ENCODE assay signal across 8 mouse cellular contexts in the genomic region with DNA sequence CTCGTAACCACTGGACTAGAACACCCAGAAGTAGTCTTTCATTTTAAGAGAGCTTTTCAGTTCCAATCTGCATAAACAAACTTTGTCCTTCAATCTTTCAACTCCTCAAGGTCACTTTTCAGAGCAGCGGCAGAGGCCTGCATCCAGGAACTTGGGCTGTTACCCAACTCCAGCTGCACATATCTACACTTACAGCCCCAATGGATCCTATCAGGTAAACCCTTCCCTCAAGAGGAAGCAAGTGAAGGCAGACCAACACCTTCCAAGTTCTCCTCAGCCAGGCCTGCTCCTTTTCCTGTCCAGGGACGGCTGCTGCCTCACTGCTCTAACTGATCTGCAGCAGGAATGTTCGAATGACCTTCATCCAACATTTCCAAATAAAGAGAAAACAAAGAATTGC. TPM values are rescaled to one million over a fixed set of nuclear protein-coding genes. Genes with fewer than 3 reads are reported as not detected.
A peak's percentile ranks its signal among the peaks of the same experiment; 100 is the strongest.
DNase-seq lines count a peak whose midpoint lies in the region; ATAC-seq and TF ChIP-seq lines count a peak whose summit lies in the region.

No protein-coding gene starts in this region.

- no peaks in the 10 kb centered on the region for H3K9me3 ChIP-seq in heart, embryonic 13.5 days
- no peaks in the 10 kb centered on the region for H3K9me3 ChIP-seq in midbrain, embryonic 10.5 days (replicated peaks)

- no peaks in the 10 kb centered on the region for H3K27me3 ChIP-seq in cerebellum, adult 2 months (ENCODE audit: control insufficient read depth, insufficient read depth, low read length)
- H3K27me3 ChIP-seq in heart, embryonic 13.5 days (replicated peaks) = no peaks in the 10 kb centered on the region
- H3K27me3 ChIP-seq in midbrain, embryonic 10.5 days (ENCODE audit: low read depth, poor library complexity, severe bottlenecking) = no peaks in the 10 kb centered on the region

- H3K27ac ChIP-seq in cerebellum, adult 2 months (ENCODE audit: insufficient read depth, low read length) = peak overlapping the region; percentile 42; the same call in 1 of the 2 replicates
- peak overlapping the region; percentile 95 for H3K27ac ChIP-seq in heart, embryonic 13.5 days (replicated peaks)
- peak overlapping the region; percentile 87 for H3K27ac ChIP-seq in midbrain, embryonic 10.5 days (replicated peaks)

- peaks cover 4% of the 10 kb centered on the region; the same call in 1 of the 2 replicates for H3K4me1 ChIP-seq in cerebellum, adult 2 months (ENCODE audit: control insufficient read depth, insufficient read depth, low read length)
- peaks cover 82% of the 10 kb centered on the region for H3K4me1 ChIP-seq in heart, embryonic 13.5 days
- H3K4me1 ChIP-seq in midbrain, embryonic 10.5 days = peaks cover 46% of the 10 kb centered on the region

- WGBS in cerebellum, adult 2 months = 15% methylated on average over 4 of the region's 4 CpGs
- 10% methylated on average over 4 of the region's 4 CpGs for WGBS in heart, embryonic 13.5 days
- 60% methylated on average over 4 of the region's 4 CpGs for WGBS in midbrain, embryonic 10.5 days

- peak overlapping the region; percentile 72 for H3K4me2 ChIP-seq in heart, embryonic 13.5 days

- no peak for TF ChIP-seq POLR2A in cerebellum, adult 2 months (IDR thresholded peaks at IDR 0.05; ENCODE audit: borderline replicate concordance, insufficient read depth, low read length)

- ATAC-seq in heart, embryonic 13.5 days (ENCODE audit: extremely low read depth, insufficient number of reproducible peaks, low FRiP score, low TSS enrichment) = no peak

- no peaks in the 10 kb centered on the region for H3K36me3 ChIP-seq in heart, embryonic 13.5 days
- H3K36me3 ChIP-seq in midbrain, embryonic 10.5 days = 0 out of 2 replicates have a peak, but pooled peaks cover under 1% of the 10 kb centered on the region

- H3K4me3 ChIP-seq in cerebellum, adult 2 months (replicated peaks; ENCODE audit: insufficient read depth, low read depth, low read length) = peak overlapping the region; percentile 72
- H3K4me3 ChIP-seq in heart, embryonic 13.5 days = peak overlapping the region; percentile 67
- H3K4me3 ChIP-seq in midbrain, embryonic 10.5 days = peak overlapping the region; percentile 61

- no peak for TF ChIP-seq CTCF in cerebellum, adult 2 months (IDR thresholded peaks at IDR 0.05; ENCODE audit: borderline replicate concordance, insufficient read depth, low read depth, low read length)

- peak overlapping the region; percentile 86 for H3K9ac ChIP-seq in heart, embryonic 13.5 days

- DNase-seq in cerebellum, adult 2 months = peak in 1 of 2 experiments; percentile 36
- no peak for DNase-seq in cerebellum, adult 9-11 months
- DNase-seq in adrenal gland, postnatal 10 days = peak; percentile 65
- peak; percentile 56 for DNase-seq in kidney, postnatal 10 days
- DNase-seq in midbrain, embryonic 10.5 days (ENCODE audit: low spot score) = no peak
- DNase-seq in MN1 (ENCODE audit: low spot score) = no peak
- no peak for DNase-seq in T-cell, adult 2 months (ENCODE audit: low spot score)

RNA-seq across cellular contexts. Expression of gene Nfyc, which starts 17.2 kb away (rescaled TPM):
- polyA plus RNA-seq in cerebellum, adult 2 months (2012; rRNA removed) = 150 and 172 TPM in 2 replicates
- total RNA-seq in adrenal gland, postnatal 10 days (2021) = 10 to 100 TPM; 44.4 to 70.7 TPM
- 95.8 and 97.4 TPM in 2 replicates for polyA plus RNA-seq in heart, embryonic 13.5 days (2015; fragmentation: Nextera tagmentation; extraction: Ambion mirVana)
- polyA plus RNA-seq in midbrain, embryonic 10.5 days (2016; fragmentation: Nextera tagmentation; extraction: Ambion mirVana) = 123 and 127 TPM in 2 replicates

RNA-seq across cellular contexts. Expression of gene Rims3, which starts 40.4 kb away (rescaled TPM):
- polyA plus RNA-seq in cerebellum, adult 2 months (2012; rRNA removed) = 104 and 118 TPM in 2 replicates
- 1 to 10 TPM; 6.2 to 6.5 TPM for total RNA-seq in adrenal gland, postnatal 10 days (2021)
- 0.51 and 0.60 TPM in 2 replicates for polyA plus RNA-seq in heart, embryonic 13.5 days (2015; fragmentation: Nextera tagmentation; extraction: Ambion mirVana)
- 3.8 and 5.4 TPM in 2 replicates for polyA plus RNA-seq in midbrain, embryonic 10.5 days (2016; fragmentation: Nextera tagmentation; extraction: Ambion mirVana)

Comparison
In these comparisons a context has a peak if more than half of its experiments do, and no peak if none do; other contexts are left out.
1. DNase-seq: peak in adrenal gland, postnatal 10 days (single experiment) and kidney, postnatal 10 days (single experiment); none in cerebellum, adult 9-11 months (single experiment), midbrain, embryonic 10.5 days (single experiment), MN1 (single experiment) and T-cell, adult 2 months (single experiment).
2. H3K27ac ChIP-seq: peak in every context shown above with its lines; median percentile 95 in heart, embryonic 13.5 days; 87 in midbrain, embryonic 10.5 days; 42 in cerebellum, adult 2 months.
3. RNA of gene Rims3, which starts 40.4 kb away (polyA plus RNA-seq): 104 to 118 TPM in cerebellum, adult 2 months; 3.8 to 5.4 TPM in midbrain, embryonic 10.5 days and 0.51 to 0.60 TPM in heart, embryonic 13.5 days; every median in the first group is over 10 times any median in the second.
4. Peak in every context shown above with its lines, with median percentiles within 50 percentile points of each other: H3K4me3 ChIP-seq.